Mouse (Mus musculus) embryonic fibroblast, embryonic 13.5 days (primary cell): ENCODE measurements around the gene Slc37a4. TPM values are rescaled to one million over a fixed set of nuclear protein-coding genes. Genes with fewer than 3 reads are reported as not detected.
"Not testable (repeated sequence)": the region's sequence is repeated elsewhere in the genome, so short reads cannot be mapped to it uniquely, and the experiment has no call there.

Experiments used
- H3K27ac ChIP-seq: 2 replicates; pipeline ENCODE4 v1.5.1; 2012; ENCODE audit warnings: low read length, control low read depth, inconsistent platforms; ENCODE audit not compliant: insufficient read depth
- H3K4me1 ChIP-seq: 2 replicates; pipeline ENCODE4 v1.6.1; 2011; ENCODE audit warnings: low read length; ENCODE audit not compliant: control insufficient read depth, insufficient read depth
- H3K4me3 ChIP-seq: 2 replicates; pipeline ENCODE4 v1.5.1; 2011; ENCODE audit warnings: mild to moderate bottlenecking, control low read depth, low read length; ENCODE audit not compliant: insufficient read depth
- CTCF ChIP-seq: IDR thresholded peaks from 2 replicates; pipeline ENCODE4 v1.5.1; 2011; ENCODE audit warnings: mild to moderate bottlenecking, control low read depth, low read length, moderate library complexity, borderline replicate concordance; ENCODE audit not compliant: insufficient read depth
- POLR2A ChIP-seq: IDR thresholded peaks from 2 replicates; pipeline ENCODE4 v1.6.1; 2011; ENCODE audit warnings: low read depth, mild to moderate bottlenecking, control low read depth, low read length, moderate library complexity
- polyA plus RNA-seq: library from polyadenylated mRNA; stranded (reverse); fragments of >200 nt; gene quantifications from 2 replicates; pipeline ENCODE4 v1.2.4, GENCODE M21; 2011; ENCODE audit warnings: low read depth; ENCODE audit not compliant: missing spikeins, insufficient read length

Slc37a4 gene
- polyA plus RNA-seq, 1 experiment = 7.0 TPM

DNA sequence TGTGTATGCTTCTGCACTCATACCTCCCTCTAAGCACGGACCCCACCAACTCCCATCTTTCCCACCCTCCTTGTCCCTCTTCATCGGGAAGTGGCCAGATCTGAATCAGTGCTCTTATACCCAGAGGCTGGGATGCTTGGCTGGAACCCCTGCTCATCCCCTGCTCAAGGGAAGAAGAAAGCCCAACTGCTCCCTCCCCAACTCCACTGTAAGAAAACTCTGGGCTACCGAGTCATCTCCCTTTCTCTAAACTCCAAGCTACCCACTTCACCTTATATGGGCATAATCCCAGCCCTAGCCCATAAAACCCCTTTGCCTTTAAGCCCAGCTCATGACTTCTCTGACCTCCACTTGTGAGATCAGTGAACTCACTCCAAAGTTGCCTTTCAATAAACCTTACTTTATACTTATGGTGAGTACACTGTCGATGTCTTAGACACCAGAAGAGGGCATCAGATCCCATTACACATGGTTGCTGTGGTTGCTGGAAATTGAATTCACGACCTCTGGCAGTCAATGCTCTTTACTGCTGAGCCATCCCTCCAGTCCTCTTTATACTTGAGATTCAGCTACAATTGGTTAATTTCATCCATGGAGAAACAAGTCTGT lies 36.0 kb downstream of the Slc37a4 start:
- Histone ChIP-seq H3K27ac (no peak overlapping the region), H3K4me3 (no peak overlapping the region), H3K4me1 (no peaks in the 10 kb centered on the region)
- TF ChIP-seq POLR2A (no peak), CTCF (no peak)

DNA sequence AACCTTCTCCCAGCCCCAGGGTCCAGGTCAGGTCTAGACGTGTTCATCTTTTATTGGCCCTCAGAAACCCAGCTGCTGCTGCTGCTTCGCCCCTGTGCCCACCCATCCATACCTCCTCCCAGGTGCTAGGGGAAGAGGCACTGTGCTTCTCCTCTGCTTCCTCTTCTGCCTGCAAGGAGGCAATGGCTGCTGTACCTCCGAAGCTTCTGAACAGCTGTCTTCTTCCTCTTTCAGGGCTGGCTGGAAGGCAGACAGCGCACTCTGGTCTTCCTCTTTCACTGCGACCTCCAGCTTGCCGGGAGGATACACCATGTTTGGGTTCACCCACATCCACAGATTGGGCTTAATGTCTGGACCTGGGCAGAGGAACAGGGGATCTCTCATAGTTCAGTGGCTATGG lies 39.1 kb downstream of the Slc37a4 start:
- Histone ChIP-seq H3K4me1 (no peaks in the 10 kb centered on the region), H3K27ac (no peak overlapping the region), H3K4me3 (no peak overlapping the region)
- TF ChIP-seq CTCF = no peak
- no peak for TF ChIP-seq POLR2A

DNA sequence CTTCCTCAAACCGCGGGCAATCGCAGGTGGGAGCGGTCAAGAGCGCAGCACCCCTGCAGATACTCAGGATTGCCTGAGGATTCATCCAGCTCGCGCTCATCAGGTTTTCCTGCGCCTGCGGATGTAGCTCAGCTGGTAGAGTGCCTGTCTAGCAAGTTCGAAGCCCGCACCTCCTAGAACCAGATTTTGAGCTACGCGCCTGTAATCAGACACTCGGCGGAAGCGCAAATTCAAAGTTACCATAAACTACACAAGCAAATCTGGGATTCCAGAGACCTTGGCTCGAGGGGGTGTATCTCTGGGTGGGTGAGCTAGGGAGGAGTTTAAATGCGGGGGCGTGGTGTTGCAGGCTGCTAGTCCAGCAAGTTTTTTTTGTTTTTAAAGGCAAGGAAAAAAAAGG lies 44.3 kb downstream of the Slc37a4 start, which contains the start of gene Foxr1:
TSS of gene Foxr1 (minus strand) at position 176 of the 400 bp plus-strand sequence.
- H3K4me1 ChIP-seq = no peaks in the 10 kb centered on the region
- no peak within 1 kb of the TSS for H3K27ac ChIP-seq
- TF ChIP-seq POLR2A (no peak), CTCF (no peak)
- no peak within 1 kb of the TSS for H3K4me3 ChIP-seq

GRCm38 (mm10) chr9:44444402-44445025 lies 47.9 kb downstream of the Slc37a4 start:
- H3K4me1 ChIP-seq, H3K4me3 ChIP-seq, H3K27ac ChIP-seq: not testable (repeated sequence)

- Histone ChIP-seq H3K4me1 (no peaks in the 10 kb centered on the region), H3K4me3 (no peak overlapping the region), H3K27ac (no peak overlapping the region)
- no peak for TF ChIP-seq CTCF
- TF ChIP-seq POLR2A = no peak
These were observed 53.7 kb downstream of the Slc37a4 start for GRCm38 (mm10) chr9:44450387-44450786.

Other genes starting within 250 kb of the Slc37a4 start
- gene Cbl, start 162.8 kb upstream of the Slc37a4 start, polyA plus RNA-seq = 44.1 and 47.7 TPM in 2 replicates
- gene Ccdc153, start 156.2 kb upstream of the Slc37a4 start, polyA plus RNA-seq = not detected in 2 replicates
- gene Pdzd3, start 145.4 kb upstream of the Slc37a4 start, polyA plus RNA-seq = not detected in 2 replicates
- 5.9 and 6.6 TPM in 2 replicates for gene Nlrx1, start 128.3 kb upstream of the Slc37a4 start, polyA plus RNA-seq
- gene Abcg4, start 108.2 kb upstream of the Slc37a4 start, polyA plus RNA-seq = 1.0 and 1.6 TPM in 2 replicates
- 13.4 and 16.4 TPM in 2 replicates for gene Hinfp, start 91.2 kb upstream of the Slc37a4 start, polyA plus RNA-seq
- gene C2cd2l, start 76.6 kb upstream of the Slc37a4 start, polyA plus RNA-seq = 9.4 and 10.5 TPM in 2 replicates
- gene Dpagt1, start 70.8 kb upstream of the Slc37a4 start, polyA plus RNA-seq = 39.7 and 54.7 TPM in 2 replicates
- 50.9 and 74.7 TPM in 2 replicates for gene H2afx, start 62.2 kb upstream of the Slc37a4 start, polyA plus RNA-seq
- gene Hmbs, start 52.6 kb upstream of the Slc37a4 start, polyA plus RNA-seq = 46.8 and 51.9 TPM in 2 replicates
- 33.8 and 35.4 TPM in 2 replicates for gene Vps11, start 35.2 kb upstream of the Slc37a4 start, polyA plus RNA-seq
- gene Hyou1, start 17.4 kb upstream of the Slc37a4 start, polyA plus RNA-seq = 88.7 and 101 TPM in 2 replicates
- gene Rps25, start 10.3 kb downstream of the Slc37a4 start, polyA plus RNA-seq = 2,978 and 3,912 TPM in 2 replicates
- 104 and 112 TPM in 2 replicates for gene Trappc4, start 10.7 kb downstream of the Slc37a4 start, polyA plus RNA-seq
- 10.2 and 13.4 TPM in 2 replicates for gene Ccdc84, start 21.7 kb downstream of the Slc37a4 start, polyA plus RNA-seq
- not detected in 2 replicates for gene Foxr1, start 44.3 kb downstream of the Slc37a4 start, polyA plus RNA-seq
- not detected in 2 replicates for gene Upk2, start 58.1 kb downstream of the Slc37a4 start, polyA plus RNA-seq
- 56.0 and 61.6 TPM in 2 replicates for gene Bcl9l, start 86.0 kb downstream of the Slc37a4 start, polyA plus RNA-seq
- not detected in 2 replicates for gene Cxcr5, start 165.0 kb downstream of the Slc37a4 start, polyA plus RNA-seq
- gene Ddx6, start 208.0 kb downstream of the Slc37a4 start, polyA plus RNA-seq = 164 TPM in 2 replicates